Mouse (Mus musculus): Measurements from ENCODE around the gene Tbxas1.

The Tbxas1 gene

DNA sequence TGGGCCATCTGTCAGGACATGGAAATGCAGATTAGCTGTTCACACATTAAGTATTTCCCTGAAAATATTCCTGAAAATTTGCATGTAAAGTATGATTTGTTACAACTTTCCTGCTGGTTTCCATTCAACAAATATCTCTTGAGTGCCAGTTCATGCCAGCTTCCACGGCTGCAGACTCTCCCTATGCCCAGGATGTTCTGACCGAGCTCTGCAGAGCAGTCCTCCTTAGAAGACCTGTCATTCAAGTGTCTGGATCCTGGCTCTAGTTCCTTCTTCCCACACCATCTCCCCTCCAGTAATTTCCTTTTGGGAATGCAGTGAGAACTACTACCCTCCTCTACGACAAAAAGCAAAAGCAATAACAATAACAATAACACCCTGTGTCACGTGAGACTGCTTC lies 155.5 kb downstream of the Tbxas1 start:
- no peak for DNase-seq (ENCODE audit: extremely low read depth, insufficient read length, low spot score)

DNA sequence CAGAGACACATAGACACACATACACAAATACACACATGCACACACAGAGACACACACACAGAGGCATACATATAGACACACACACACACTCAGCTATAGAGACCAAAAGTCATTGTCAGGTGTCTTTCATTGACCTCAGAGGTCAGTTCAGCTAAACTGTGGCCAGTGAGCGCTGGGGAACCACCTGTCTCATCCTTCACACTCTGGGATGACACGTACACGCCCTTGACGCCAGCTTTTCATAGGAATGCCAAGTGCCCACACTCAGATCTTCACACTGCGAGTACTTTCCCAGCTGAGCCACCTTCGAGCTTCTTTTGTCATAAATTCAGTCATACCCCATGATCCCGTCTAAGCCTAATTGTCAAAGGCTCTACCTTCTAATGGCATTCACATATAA lies 158.5 kb downstream of the Tbxas1 start:
- no peak for DNase-seq (ENCODE audit: extremely low read depth, insufficient read length, low spot score)

DNA sequence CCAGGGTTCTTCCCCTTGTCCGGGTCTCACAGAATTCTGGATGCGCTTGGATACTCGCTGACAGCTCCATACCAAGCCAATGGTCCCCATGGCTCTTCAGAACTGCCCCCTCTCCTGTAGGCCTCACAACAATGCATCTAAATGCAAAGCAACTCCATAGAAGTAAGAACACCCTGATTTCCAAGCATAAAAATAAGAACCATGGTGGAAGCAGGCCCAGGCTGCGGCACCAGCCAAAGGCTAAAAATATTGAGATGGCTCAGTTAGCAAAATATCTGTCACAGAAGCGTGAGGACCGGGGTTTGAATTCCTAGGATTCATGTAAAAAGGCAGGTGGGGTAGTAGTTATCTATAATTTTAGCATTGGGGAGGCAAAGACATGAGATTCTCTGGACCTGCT lies 159.8 kb downstream of the Tbxas1 start:
- no peak for DNase-seq (ENCODE audit: extremely low read depth, insufficient read length, low spot score)

DNA sequence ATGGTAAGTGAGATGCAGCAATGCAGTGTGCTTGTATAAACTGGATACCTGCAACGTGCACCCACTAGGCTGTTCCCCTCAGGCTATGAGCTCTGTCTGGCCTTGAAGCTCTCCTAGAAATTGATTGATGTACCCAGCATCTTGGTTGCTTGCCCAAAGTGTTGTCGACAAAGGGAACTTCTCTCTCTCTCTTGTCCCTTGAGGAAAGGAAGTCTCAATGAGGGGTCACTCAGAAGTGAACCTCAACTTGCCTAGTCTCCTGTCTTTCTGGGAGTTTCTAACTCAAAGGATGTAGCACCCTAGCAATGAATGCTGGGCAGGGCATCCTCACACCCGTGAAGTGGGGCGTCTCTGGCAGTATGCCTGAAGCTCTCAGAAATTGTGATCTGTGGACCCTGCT lies 161.0 kb downstream of the Tbxas1 start:
- DNase-seq (ENCODE audit: extremely low read depth, insufficient read length, low spot score): no peak

DNA sequence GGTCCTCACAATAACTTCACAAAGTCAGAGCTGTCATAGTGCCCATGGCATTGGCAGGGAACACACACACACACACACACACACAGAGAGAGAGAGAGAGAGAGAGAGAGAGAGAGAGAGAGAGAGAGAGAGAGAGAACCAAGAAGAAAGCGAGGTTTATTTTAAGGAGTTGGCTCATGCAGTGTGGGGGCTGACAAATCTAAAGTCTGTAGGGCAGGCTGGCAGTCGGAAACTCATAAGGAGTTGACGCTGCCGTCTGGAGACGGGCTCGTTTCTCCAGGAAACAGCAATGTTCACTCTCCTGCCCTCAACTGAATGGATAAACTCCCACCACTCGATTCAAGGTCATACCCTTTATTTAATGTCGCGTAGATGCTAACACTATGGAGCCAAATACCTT lies 165.2 kb downstream of the Tbxas1 start:
- DNase-seq (ENCODE audit: extremely low read depth, insufficient read length, low spot score): no peak

DNA sequence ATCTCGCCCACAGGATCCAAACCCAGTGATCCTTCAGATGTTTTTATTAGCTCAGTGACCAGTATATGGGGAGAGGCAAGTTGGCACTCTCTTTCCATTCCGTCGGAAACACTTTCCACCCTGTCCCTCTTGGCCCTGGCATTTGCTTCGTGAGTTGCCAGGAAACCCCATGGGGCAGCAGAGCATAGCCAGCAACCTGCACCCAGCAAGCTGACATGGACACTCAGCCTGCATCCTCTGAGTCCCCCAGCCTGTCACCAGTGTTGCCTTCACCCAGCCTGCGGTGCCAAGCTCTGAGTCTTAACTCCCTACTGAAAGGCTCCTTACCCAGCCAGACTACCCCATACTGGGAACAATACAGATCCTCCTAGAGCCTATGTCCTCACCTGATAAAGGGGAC lies 173.9 kb downstream of the Tbxas1 start:
- DNase-seq (ENCODE audit: extremely low read depth, insufficient read length, low spot score): no peak

DNA sequence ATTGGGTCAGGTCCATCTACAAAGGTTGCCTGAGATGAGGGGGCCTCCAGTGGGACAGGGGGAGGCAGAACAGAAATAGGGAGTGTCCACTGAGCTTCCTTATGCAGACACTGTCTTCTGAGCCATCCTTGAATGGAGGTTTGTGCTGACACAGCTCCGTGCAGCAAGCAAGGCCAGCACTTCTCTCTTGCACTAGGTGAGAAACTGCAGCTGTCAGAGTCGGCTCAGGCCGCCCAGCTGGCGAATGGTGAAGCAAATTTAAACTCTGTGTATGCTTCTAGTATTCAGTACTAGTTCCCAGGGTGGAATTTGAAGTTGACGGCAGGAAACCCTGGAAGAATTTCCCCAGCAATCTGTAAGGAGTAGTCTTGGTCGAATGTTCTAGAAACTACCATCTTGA lies 175.6 kb downstream of the Tbxas1 start:
- DNase-seq (ENCODE audit: extremely low read depth, insufficient read length, low spot score): no peak

DNA sequence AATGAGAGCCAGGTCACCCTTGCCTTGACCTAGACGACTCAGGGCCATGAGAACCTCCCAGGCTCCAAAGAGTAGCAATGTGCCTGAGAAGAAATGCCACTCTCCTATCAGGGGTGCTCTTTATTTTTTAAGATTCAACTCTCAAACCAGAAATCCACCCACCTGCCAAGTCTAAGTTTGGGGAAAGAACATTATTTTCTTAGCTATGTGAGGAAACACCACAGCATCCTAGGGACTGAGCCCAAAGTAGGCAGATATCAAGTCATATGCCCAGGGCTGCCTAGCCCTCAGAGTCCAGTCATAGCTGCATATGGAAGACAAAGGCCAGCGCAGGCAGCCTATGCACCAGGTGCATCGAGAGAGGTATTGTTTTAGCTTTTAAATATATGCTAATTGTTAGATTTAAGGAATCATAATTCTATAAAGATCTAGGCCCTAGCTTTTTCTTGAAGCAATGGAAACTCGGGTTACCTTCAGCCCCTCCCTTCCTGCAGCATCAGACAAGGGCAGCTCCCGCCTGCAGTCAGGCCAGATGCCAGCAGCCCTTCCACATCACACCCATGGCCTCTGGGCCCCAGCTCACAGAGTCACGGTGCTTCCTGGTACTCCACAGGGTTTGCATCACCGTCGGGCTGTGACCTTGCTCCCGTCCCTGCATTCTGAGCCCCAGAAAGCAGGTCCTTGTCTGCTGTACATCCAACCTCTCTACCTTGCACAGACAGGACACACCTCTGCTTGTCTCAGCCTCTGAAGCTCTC lies 176.8 kb downstream of the Tbxas1 start:
- DNase-seq (ENCODE audit: extremely low read depth, insufficient read length, low spot score): no peak

DNA sequence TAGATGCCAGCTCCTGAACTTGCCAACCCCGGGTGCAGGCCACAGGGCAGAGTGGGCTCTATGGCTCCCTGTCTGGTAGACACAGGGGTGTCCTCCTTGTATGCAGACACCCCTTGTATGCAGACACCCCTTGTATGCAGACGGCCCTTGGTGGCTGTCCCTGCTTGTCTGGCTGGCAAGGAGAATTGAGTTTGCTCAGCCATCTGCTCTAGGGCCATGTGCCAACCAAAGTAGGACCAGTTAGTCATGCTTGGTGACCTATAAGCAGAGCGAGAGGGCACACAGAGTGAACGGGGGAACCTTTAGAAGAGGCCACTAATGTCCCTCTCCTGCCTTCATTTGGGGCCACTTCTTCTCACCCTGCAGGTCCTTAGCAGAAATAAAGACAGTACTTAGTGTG lies 177.4 kb downstream of the Tbxas1 start:
- DNase-seq (ENCODE audit: extremely low read depth, insufficient read length, low spot score): no peak

DNA sequence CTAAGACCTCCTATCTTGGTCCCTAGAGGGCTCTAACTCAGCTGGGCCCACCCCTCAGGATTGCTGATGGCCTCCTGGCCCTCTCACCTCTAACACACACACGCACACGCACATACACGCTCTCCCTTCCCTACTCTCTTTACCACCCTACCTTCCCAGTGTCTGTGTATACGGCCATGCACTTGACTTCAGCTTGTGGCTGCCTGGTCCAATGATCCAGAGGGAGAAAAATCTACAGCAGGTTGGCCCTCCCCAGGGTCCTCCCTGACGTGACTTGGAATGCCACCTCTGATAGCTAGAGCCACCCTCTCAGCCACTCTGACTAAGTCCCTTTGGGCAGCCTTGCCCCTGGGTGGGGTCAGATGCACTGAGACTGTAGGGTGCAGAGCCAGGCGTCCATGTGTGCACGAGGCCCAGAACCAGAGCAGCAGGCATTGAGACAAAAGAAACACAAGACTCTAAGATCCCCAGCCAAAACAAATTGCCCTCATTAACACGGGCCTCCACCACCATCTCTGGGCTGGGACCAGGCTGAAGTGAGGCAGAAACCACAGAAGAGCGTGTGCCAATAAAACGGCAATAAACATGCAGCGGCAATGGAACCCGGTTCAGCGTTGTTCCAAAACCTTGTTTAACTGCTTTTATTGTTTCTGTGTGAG lies 179.1 kb downstream of the Tbxas1 start:
- DNase-seq (ENCODE audit: extremely low read depth, insufficient read length, low spot score): peak; percentile 47

DNA sequence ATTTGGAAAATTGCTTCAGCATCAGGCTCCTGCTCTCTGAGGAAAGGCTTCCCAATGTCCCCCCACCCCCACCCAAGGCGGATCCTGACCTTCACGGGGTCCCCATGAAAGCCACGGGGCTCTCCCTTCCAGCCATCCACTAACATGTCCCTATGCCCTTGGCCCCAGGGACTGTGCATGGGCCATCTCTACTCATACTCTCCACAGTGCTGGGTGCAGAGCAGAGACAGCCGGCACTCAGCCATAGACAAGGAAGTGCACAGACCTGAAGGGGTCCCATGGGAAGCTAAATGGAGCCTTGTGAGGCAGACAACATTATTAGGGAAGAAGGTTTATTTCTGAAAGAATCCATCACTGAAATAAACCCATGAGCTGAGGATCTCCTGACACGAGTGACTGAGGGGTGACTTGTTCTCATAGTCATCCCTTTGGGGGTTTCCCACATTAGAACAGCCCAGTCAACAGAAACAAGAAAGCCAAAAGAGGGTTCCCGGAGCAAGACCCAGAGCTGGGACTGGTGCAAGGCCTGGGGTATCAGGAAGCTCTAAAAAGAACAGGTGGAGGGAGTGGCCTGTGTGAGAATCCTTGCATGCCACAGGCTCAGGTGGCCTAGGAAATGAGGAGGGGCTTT lies 179.8 kb downstream of the Tbxas1 start:
- no peak for DNase-seq (ENCODE audit: extremely low read depth, insufficient read length, low spot score)

DNA sequence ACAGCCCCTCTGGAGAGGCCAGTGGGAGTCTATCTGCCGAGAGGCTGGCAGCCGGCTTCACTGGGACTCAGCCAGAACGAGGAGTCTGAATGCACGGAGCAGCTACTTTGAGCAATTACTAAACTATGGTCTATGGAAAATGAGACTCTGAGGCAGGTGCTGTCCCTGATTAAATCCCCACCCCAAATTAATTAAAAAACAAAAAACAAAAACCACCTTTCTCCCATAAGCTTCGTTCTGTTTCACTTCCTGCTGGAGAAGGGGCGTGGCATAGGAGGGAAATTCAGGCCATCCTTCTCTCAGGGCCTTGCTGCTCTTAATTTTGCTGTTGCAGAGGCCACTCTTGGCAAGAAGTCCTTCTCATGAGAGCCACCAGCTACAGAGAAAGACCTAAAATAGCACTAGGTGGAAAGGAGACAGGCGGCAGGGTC lies 180.6 kb downstream of the Tbxas1 start:
- DNase-seq (ENCODE audit: extremely low read depth, insufficient read length, low spot score): no peak

DNA sequence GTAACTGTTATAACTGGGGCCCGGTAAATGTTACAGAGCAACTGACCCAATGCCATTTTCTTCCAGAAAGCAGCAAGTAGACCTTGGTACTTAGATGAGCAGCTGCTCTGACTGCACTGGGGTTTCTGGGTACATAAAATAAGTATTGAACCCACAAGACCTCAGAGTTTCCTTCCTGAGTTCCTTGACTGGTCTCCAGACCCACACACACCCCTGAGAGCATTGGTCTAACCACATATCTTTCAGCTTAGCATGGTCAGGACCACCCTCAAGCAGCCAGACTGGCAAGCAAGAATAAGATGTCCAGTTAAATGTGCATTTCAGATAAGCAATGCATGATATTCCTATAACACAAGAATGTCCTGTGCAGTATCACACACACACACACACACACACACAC lies 182.0 kb downstream of the Tbxas1 start:
- DNase-seq (ENCODE audit: extremely low read depth, insufficient read length, low spot score): no peak

DNA sequence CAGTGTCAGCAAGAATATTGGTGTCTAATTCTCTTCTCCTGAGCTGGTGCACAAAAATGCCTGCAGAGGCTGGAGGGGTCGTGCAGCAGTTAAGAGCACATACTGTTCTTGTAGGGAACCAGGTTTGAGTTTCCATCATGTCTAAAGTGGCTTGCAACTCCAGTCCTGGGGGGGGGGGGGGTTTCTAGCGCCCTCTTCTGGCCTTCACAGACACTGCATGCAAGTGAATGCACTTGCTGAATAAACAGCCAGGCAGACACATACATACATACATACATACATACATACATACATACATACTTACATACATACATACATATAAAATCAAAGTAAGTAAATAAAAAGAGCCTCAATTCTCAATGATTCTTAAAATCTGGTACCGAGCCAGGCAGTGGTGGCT lies 183.2 kb downstream of the Tbxas1 start:
- no peak for DNase-seq (ENCODE audit: extremely low read depth, insufficient read length, low spot score)

DNA sequence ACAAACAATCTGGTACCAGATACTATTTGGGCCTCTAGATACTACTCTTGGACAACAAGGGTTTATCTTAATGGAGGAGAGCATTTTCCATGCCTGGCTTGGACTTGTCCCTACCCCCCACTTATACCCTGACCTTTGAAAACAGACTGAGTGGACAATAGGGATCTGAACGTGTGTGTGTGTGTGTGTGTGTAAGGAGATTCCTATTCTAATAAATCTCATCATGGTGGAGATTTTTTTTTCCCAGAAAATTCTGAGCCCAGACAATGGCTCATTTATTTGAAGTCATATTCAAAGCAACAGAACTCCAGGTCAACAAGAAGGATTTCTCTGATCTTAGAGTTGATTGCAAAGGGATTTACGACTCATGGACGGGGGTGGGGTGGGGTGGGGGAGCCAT lies 183.7 kb downstream of the Tbxas1 start:
- DNase-seq (ENCODE audit: extremely low read depth, insufficient read length, low spot score): no peak

DNA sequence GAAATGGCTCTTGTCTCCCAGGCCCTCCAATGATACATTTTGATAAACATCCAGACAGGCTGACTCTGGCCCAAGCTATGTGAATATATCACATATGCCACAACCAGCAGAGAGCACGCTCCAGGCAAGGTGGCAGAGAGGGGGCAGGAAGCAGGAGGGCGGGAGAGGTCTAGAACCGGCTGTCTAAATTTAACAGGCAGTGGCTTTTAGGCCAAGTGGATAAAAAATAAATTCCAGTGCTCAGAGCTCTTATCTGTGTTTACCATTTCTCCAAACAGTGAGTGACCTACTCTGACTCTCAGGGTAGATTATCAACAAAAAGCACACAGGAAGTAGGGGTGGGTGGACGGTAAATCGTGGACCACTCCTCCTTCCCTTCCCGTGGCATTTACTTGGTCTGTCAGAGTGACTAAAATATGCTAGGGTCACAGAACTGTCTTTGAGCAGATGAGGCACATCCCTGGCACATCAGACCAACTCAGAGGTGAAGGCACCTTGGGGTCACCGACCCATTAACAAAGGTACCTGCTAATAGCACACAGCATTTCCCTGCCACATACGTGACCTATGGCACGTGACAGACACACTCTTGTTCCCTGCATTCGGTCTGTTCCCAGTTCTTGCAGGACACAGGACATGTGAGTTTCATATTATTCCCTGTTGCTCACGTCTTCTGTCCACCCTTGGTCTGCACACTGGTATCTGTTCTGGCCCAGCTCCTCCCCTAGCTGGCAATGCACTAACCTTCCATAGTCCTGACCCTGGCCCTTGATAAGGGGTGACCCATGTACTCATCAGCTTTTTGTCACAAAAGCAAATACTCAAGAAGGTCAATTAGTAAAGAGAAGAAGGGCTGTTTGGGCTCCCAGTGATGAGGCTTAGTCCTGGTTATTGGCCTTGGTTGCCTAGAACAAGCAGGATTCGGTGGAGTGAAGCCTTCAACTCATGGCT lies 184.6 kb downstream of the Tbxas1 start:
- DNase-seq (ENCODE audit: extremely low read depth, insufficient read length, low spot score): no peak

DNA sequence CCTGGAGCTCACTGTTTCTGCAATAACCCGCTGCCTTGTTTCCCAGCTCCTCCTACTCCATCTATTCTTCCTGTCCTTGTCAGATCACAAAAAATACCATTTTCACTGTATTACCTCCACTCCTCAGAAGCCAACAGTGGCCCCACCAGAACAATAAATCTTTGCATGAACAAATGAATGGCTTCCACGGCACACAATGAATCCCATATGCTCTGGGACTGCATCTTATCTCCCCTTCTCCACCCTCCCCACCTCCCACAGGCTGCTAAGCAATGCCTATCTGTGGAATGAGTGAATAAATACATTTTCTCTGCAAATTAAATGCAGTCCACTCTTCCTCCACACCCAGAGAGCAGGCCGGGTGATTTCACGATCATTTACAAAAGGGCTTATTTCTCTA lies 186.0 kb downstream of the Tbxas1 start:
- DNase-seq (ENCODE audit: extremely low read depth, insufficient read length, low spot score): no peak

DNA sequence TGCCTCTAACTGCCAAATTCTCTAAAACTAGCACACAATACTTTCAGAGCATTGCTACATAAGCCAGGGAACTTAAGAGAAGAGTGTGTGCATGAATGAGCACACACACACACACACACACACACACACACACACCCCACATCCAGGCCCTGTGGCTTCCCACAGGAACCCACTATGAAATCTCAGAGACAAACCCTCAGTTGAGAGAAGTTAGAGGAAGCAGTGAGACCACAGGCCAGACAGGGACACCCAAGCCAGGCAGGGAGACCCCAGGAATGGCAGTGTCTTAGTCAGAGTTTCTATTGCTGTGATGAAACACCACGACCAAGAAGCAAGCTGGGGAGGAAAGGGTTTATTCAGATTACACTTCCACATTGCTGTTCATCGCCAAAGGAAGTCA lies 188.3 kb downstream of the Tbxas1 start:
- DNase-seq (ENCODE audit: extremely low read depth, insufficient read length, low spot score): no peak

DNA sequence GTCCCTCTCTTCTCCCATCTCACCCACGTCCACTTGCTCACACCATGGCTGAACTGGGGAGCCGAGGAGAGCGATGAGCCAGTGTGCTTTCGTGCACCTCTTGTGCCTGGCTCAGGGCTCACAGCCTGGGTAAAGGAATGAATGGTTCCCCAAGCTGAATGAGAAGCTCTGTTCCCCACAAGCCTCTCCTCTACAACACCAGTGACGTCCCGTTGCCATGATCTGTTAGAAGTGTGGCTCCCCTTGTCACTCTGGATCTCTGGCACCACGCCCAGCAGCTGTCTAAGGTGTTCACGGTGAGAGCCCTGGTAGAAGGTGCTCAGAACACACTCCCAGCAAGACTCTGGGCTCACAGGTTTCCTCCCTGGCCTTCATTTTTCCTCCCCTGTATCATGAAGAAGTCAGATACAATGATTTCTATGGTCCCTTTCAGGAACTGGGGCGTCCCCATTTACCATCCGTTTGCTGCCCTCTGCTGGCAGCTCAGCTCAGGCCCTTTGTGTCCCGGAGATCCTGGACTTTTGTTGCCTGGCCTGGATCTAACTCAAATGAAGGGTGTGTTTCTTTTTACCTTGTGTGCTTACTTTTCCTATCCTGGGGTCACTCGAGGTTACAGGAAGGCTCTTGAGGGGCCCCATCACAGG lies 191.9 kb downstream of the Tbxas1 start:
- DNase-seq (ENCODE audit: extremely low read depth, insufficient read length, low spot score): no peak

DNA sequence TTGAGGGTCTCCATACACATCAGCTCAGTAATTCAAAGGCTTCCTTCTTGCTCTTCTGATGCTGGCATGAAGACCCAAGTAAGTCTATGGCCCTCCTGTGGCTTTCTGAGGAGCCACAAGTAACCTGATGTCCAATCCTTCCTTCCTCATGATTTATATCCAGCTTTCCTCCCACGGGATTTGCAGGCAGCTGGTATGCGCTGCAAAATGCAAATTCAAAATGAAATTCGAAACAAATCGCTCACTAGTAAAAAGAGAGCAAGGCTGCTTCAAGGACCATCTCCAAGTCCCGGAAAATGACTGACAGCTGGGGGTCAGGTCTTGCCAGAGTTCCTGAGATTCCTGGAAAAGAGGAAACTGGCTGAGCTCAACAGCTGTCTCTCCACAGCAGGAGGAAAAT lies 197.5 kb downstream of the Tbxas1 start:
- no peak for DNase-seq (ENCODE audit: extremely low read depth, insufficient read length, low spot score)

DNA sequence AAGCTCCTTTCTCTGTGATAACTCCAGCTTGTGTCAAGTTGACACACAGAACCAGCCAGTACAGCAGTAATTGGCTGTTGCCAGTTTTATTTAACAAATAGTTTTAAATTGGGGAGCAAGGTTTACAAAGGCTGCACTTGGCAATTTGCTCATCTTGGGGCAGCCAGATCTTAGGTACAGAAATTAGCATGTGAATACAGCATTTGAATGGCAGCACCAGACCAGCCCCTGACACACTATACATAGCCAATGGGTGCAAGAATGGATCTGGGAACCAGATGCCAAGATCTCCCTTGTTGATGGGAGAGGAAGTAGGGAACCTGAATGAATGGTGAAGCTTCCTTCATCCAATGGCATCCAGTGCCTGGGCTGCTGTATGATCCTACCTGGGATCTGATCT lies 199.0 kb downstream of the Tbxas1 start:
- no peak for DNase-seq (ENCODE audit: extremely low read depth, insufficient read length, low spot score)

All from 3134 (cell line).